Mouse (Mus musculus) kidney, embryonic 15.5 days (tissue): Measurements from ENCODE around the gene Cog6. TPM values are rescaled to one million over a fixed set of nuclear protein-coding genes. Genes with fewer than 3 reads are reported as not detected.

Experiments
- ATAC-seq: fragments of 200-750 bp; cut with Nextera tagmentation; replicated peaks from 2 replicates; pipeline ENCODE4 v1.8.0; 2017; ENCODE audit warnings: moderate TSS enrichment; ENCODE audit not compliant: low FRiP score
- H3K27ac ChIP-seq: fragments of 300-500 bp; sonication (generic); 2 replicates; pipeline ENCODE4 v1.5.1; 2015; ENCODE audit warnings: mild to moderate bottlenecking, inconsistent platforms
- H3K27me3 ChIP-seq: fragments of 300-500 bp; sonication (generic); 2 replicates; pipeline ENCODE4 v1.6.1; 2015; ENCODE audit warnings: inconsistent platforms
- H3K36me3 ChIP-seq: fragments of 300-500 bp; sonication (generic); 2 replicates; pipeline ENCODE4 v1.6.1; 2015; ENCODE audit warnings: inconsistent platforms
- H3K4me1 ChIP-seq: fragments of 300-500 bp; sonication (generic); 2 replicates; pipeline ENCODE4 v1.6.1; 2015; ENCODE audit warnings: inconsistent platforms
- H3K4me2 ChIP-seq: fragments of 300-500 bp; sonication (generic); 2 replicates; pipeline ENCODE4 v1.6.1; 2015; ENCODE audit warnings: moderate library complexity, mild to moderate bottlenecking, inconsistent platforms
- H3K4me3 ChIP-seq: fragments of 300-500 bp; sonication (generic); replicated peaks from 2 replicates; pipeline ENCODE4 v1.5.1; 2015; ENCODE audit warnings: mild to moderate bottlenecking, inconsistent platforms
- H3K9ac ChIP-seq: fragments of 300-500 bp; sonication (generic); 2 replicates; pipeline ENCODE4 v1.6.1; 2015; ENCODE audit warnings: mild to moderate bottlenecking, inconsistent platforms
- H3K9me3 ChIP-seq: fragments of 300-500 bp; sonication (generic); replicated peaks from 2 replicates; pipeline ENCODE4 v1.6.1; 2016; ENCODE audit warnings: inconsistent platforms
- WGBS: fragments of 180-500 bp; shearing (Covaris S2); methylation state at CpG from one replicate; pipeline ENCODE4 v1.1.7; 2015; ENCODE audit warnings: mixed read lengths; 5-methylcytosine and 5-hydroxymethylcytosine counted together
- polyA plus RNA-seq: library from polyadenylated mRNA; unstranded; fragments of >200 nt; fragmentation: Nextera tagmentation; extraction: Ambion mirVana; gene quantifications from 2 replicates; pipeline ENCODE4 v1.2.1, GENCODE M21; 2015

Gene Cog6
- polyA plus RNA-seq = 47.0 and 48.3 TPM in 2 replicates

DNA sequence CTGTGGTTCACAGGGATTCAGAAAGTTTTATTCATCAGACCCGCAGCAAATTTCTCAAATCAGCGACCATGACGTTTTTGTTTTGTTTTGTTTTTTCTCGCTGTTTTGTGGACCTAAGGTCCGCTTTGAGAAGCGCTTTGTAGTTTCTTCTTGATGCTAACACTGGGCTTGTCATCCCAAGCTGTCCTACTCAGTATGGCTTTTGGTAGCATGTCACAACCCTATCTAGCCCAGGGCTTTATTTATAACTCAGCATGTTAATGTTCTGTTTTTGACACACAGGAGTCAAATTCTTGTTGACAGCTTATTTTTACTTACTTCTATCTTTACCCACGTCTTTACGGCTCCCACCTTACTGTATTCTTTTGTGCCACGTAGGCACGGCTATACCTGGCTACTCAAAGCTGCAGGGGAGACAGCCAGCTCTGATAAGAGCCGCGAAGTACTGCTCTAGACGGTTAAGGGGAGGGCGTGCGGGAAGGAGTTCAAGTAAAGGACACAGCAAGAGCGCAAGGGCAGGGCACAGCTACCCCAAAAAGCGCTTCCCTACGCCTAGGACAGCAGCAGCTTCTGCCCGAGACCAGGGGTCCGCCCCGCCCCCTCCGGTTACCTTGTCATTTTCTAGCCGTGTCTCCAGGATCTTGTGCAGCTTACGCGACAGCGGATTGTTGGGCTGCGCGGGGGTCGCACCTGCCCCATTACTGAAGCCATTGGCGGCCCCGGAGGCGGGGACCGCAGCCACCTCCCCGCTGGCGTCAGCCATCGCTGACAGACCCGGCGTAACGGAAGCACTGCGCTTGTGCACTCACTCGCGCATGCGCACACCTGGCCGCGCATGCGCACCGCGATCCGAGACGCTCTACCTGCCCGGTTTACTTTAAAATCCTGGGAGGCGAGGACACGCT lies at the start of gene Cog6:
Gene Cog6 (minus strand): TSS at position 802 of the 905 bp plus-strand sequence.
- Histone ChIP-seq H3K9ac (peak within 1 kb of the TSS; percentile 75), H3K9me3 (no peaks in the 10 kb centered on the region), H3K27ac (peak within 1 kb of the TSS; percentile 75), H3K4me2 (peak within 1 kb of the TSS; percentile 81), H3K4me1 (peaks cover 6% of the 10 kb centered on the region), H3K4me3 (peak within 1 kb of the TSS; percentile 90), H3K27me3 (no peaks in the 10 kb centered on the region), H3K36me3 (peaks cover 18% of the 10 kb centered on the region)
- 5% methylated on average over 53 of the region's 53 CpGs for WGBS
- ATAC-seq = peak; percentile 90

DNA sequence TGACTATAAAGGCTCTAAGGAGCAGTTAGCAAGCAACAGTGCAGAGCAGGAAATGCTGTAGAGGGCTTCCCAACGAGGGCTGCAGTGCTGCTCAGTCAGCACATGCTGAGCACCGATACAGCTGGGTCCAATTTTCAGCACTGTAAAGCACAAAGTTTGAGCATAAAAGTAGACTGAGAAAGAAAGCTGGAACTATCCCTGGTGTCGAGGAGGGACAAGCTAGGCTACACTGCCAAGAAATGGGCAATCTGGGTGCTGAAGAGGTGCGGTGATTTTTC lies 49.0 kb upstream of the Cog6 start:
- Histone ChIP-seq H3K9me3 (no peaks in the 10 kb centered on the region), H3K27ac (no peak overlapping the region), H3K4me2 (no peak overlapping the region), H3K27me3 (no peaks in the 10 kb centered on the region), H3K9ac (no peak overlapping the region), H3K4me3 (no peak overlapping the region), H3K36me3 (no peaks in the 10 kb centered on the region), H3K4me1 (peaks cover 13% of the 10 kb centered on the region)
- ATAC-seq = no peak
- 70% methylated on average over 4 of the region's 4 CpGs for WGBS

DNA sequence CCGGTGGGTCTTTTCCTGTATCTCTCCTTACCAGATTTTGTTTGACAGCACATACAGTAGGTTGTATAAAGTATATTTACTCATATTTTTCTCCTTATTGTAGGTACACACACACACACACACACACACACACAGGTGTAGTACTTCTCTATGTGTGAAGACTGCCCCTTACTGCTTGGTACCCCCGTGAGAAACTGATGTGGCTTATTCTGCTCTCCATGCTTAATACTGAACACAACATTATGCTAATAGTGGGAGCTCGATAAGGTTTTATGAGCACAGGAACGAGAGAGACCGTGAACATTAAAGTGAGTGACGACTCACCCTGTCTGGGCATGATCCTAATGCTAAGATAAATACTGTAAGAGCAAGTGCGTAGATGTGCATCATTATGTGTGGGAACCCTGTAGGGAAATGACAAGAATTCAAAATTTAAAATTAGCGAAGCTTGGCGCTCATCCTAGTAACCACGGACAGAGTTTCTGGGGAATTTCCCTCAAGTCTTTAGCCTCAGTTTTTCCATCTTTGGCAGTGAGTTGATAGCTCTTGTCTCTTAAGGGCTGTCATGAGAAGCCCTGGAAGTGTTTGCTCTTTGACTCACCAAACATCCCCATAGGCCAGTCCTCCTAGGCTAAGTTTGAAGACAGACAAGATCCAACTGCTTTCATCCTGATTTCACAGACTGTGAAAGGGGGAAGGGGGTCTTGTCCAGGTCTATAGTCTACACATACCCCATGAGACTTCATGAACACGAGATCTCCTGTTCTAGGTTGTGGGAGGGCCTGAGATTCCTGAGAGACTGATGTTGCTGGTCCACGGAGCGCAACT lies 48.4 kb upstream of the Cog6 start:
- WGBS = 56% methylated on average over 13 of the region's 13 CpGs
- no peak overlapping the region for H3K27ac ChIP-seq

DNA sequence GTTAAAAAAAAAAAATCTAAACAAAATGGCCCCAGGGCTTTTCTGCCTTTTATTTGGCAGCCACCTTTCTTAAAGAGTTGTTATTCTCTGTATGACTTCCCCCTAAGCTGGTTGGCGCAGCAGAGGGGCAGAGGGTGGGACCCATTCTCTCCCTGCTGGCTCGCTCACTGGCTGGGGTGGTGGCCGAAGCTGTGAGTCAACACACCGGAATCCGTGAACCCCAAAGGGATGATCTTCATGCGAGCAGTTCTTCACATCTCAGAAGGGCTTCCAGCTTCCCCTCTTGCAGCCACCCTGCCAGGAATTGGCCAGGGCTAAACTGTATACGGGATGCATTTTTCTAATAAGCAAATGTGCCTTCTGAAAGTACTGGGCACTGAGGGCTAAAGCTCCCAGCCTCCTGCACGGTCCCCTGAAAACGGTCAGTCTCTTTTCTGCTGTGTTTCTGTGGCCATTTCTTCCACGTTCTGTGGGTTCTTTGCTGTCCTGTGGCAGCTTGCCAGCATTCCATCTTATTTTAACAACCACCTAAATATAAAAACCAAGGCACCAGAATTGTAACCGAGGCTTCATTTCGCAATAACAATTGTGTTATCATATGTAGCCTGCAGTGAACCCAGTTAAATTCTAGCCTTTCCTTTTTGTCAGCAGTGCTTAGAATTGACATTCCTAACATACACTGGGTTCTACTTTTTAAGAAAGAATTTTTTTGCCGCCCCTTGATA lies 46.5 kb upstream of the Cog6 start:
- no peak overlapping the region for H3K4me2 ChIP-seq
- no peak overlapping the region for H3K4me3 ChIP-seq
- H3K36me3 ChIP-seq = no peaks in the 10 kb centered on the region
- H3K27me3 ChIP-seq = no peaks in the 10 kb centered on the region
- 61% methylated on average over 13 of the region's 13 CpGs for WGBS
- no peaks in the 10 kb centered on the region for H3K9me3 ChIP-seq
- peaks cover 24% of the 10 kb centered on the region for H3K4me1 ChIP-seq
- ATAC-seq = no peak
- H3K27ac ChIP-seq = no peak overlapping the region
- H3K9ac ChIP-seq = no peak overlapping the region

More for the DNA sequence above, 48.4 kb upstream of the Cog6 start:
- Histone ChIP-seq H3K36me3 (no peaks in the 10 kb centered on the region), H3K4me1 (peaks cover 13% of the 10 kb centered on the region), H3K4me3 (no peak overlapping the region), H3K27me3 (no peaks in the 10 kb centered on the region), H3K9me3 (no peaks in the 10 kb centered on the region), H3K9ac (no peak overlapping the region), H3K4me2 (no peak overlapping the region)
- ATAC-seq = no peak

DNA sequence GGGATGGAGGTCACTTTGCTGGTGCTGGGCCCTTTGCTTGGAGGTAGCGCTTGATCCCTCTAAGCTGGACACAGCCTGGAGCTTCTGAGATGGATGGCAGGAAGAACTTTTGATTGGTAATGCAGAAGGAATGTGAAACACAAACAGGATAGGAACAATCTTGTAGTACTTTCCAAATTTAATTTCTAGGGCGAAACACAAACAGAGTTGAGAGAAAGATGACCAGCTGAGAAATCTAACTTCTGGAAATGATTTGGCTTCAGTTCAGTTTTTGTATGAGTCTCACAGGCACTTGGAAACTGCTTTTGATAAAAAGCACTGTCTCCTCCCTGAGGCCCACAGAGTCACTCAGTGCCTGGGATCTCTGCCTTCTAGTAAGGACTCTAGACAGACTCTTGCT lies 42.9 kb upstream of the Cog6 start:
- H3K27me3 ChIP-seq = no peaks in the 10 kb centered on the region
- no peaks in the 10 kb centered on the region for H3K36me3 ChIP-seq
- no peak overlapping the region for H3K9ac ChIP-seq
- peaks cover 31% of the 10 kb centered on the region for H3K4me1 ChIP-seq
- no peak; the same call in 1 of the 2 replicates for ATAC-seq
- H3K27ac ChIP-seq = peak overlapping the region; percentile 63
- 67% methylated on average over 2 of the region's 2 CpGs for WGBS
- H3K9me3 ChIP-seq = no peaks in the 10 kb centered on the region
- no peak overlapping the region for H3K4me3 ChIP-seq
- H3K4me2 ChIP-seq = no peak overlapping the region

DNA sequence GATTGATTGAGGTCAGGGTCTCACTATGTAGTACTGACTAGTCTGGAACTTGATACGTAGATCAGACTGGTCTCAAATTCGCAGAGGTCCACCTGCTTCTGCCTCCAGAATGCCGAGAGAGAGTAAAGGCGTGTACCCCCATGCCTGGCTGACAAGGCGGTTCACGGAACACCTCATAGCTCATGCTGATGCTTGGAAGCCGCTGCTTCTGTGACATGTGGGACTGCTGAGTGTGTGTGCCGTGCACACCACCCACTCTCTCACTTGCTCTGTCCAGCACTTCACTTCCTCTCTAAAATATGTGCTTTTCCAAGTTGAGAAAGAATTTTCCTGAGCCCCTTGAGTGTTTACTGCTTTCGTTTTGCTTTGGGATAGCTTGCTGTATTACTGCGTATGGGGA lies 39.4 kb upstream of the Cog6 start:
- no peak for ATAC-seq
- Histone ChIP-seq H3K9ac (no peak overlapping the region), H3K4me2 (no peak overlapping the region), H3K9me3 (no peaks in the 10 kb centered on the region), H3K27ac (no peak overlapping the region), H3K36me3 (no peaks in the 10 kb centered on the region), H3K4me1 (peaks cover 31% of the 10 kb centered on the region), H3K4me3 (no peak overlapping the region), H3K27me3 (no peaks in the 10 kb centered on the region)
- WGBS = 66% methylated on average over 10 of the region's 10 CpGs

DNA sequence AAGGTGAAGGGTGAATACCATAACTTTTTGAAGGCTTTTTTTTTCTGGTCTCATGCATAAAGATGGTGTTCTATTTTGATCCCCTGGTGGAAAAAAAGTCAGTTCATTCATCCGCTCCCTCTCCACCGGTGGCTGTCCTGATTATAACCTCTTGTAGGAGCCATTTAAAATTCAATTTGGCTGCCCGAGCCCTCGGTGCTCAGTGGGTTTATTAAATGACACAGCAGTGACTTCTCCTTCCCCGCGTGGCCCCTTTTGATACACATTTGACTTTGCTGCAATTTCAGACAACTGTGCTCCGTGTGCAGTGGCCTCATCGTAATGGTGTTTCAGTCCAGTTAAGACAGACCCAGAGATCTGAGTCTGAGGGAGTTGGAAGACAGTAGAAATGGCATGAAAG lies 35.3 kb upstream of the Cog6 start:
- ATAC-seq = no peak
- Histone ChIP-seq H3K27ac (no peak overlapping the region), H3K4me1 (peaks cover 11% of the 10 kb centered on the region; the same call in 1 of the 2 replicates), H3K4me3 (no peak overlapping the region), H3K9me3 (no peaks in the 10 kb centered on the region), H3K36me3 (no peaks in the 10 kb centered on the region), H3K27me3 (no peaks in the 10 kb centered on the region), H3K4me2 (no peak overlapping the region), H3K9ac (no peak overlapping the region)
- 49% methylated on average over 8 of the region's 8 CpGs for WGBS

DNA sequence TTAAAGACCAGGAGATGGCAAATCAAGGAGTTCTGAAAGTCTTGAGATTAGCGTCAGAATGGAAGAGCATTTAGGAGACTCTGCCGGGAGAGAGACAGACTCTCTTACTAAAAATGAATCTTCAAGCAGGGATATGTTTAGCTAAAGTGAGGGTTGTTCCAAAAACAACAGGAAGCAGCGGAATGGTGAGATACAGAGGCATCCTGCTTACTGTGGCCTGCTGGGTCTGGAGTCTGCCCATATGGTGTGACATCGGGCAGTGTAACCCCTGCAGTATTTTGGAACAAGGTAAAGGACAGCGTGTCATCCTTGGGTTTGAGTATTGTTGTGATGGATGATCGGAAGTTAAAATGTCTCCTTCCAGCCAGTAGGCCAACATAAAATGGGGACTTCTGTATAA lies 29.3 kb upstream of the Cog6 start:
- 65% methylated on average over 6 of the region's 6 CpGs for WGBS
- ATAC-seq = no peak
- H3K4me3 ChIP-seq = no peak overlapping the region
- H3K36me3 ChIP-seq = no peaks in the 10 kb centered on the region
- no peaks in the 10 kb centered on the region for H3K27me3 ChIP-seq
- H3K4me2 ChIP-seq = peak overlapping the region; percentile 38; the same call in 1 of the 2 replicates
- H3K4me1 ChIP-seq = peaks cover 24% of the 10 kb centered on the region
- H3K9ac ChIP-seq = no peak overlapping the region
- H3K27ac ChIP-seq = no peak overlapping the region
- no peaks in the 10 kb centered on the region for H3K9me3 ChIP-seq

DNA sequence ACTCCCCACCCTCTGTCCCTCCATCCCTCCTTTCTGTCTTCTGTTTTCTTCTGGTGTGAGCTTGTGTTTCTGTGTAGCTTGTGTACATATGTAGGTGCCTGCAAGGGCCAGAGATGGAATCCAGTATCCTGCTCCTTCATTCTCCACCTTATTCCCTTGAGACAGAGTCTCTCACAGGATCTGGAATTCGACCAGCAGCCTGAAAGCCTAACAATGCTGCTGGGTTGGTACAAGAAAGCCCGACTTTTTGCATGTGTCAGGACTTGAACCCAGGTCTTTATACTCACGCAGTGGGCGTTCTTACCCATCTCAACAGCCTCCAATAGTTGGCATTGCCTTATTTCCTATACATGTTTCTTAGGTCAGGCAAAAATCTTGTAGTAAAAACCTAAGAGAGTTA lies 28.7 kb upstream of the Cog6 start:
- ATAC-seq = no peak
- no peaks in the 10 kb centered on the region for H3K9me3 ChIP-seq
- peaks cover 29% of the 10 kb centered on the region for H3K4me1 ChIP-seq
- H3K4me3 ChIP-seq = no peak overlapping the region
- H3K36me3 ChIP-seq = no peaks in the 10 kb centered on the region
- H3K9ac ChIP-seq = no peak overlapping the region
- peak overlapping the region; percentile 38 for H3K4me2 ChIP-seq
- H3K27ac ChIP-seq = no peak overlapping the region
- WGBS = 87% methylated on average over 4 of the region's 4 CpGs
- no peaks in the 10 kb centered on the region for H3K27me3 ChIP-seq

DNA sequence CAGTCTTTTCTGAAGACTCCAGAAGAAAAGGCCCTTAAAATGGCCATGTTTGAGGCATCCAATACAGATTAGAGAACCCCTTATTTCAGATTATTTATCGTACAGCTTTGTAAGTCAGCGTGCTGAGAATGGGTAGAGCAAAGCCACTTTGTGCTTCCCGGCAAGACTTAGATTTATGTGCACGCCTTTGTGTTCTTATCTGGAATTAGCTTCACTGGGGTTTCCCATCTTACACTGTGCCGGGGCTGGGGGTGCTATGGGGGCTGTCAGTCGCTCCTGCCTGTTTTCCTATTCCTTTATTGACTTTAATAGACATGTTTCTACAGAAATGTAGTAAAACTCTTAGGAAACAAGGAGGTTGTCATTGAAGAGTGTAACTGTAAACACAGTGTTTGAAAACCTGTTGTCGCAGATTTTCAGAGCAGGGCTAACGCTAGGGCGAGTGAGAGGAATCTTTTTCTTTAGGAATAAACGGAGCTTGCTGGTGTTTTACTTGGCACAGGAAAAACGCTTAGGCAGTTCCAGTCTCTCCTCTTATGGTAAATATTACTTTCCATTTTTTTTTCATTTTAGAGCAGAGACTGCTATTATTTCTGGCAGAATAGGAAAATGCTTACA lies 27.8 kb upstream of the Cog6 start:
- Histone ChIP-seq H3K9ac (no peak overlapping the region), H3K36me3 (no peaks in the 10 kb centered on the region), H3K4me3 (peak overlapping the region; percentile 75), H3K4me2 (peak overlapping the region; percentile 94), H3K27me3 (no peaks in the 10 kb centered on the region), H3K27ac (peak overlapping the region; percentile 45), H3K9me3 (no peaks in the 10 kb centered on the region), H3K4me1 (peaks cover 31% of the 10 kb centered on the region)
- WGBS = 44% methylated on average over 11 of the region's 11 CpGs
- no peak for ATAC-seq

DNA sequence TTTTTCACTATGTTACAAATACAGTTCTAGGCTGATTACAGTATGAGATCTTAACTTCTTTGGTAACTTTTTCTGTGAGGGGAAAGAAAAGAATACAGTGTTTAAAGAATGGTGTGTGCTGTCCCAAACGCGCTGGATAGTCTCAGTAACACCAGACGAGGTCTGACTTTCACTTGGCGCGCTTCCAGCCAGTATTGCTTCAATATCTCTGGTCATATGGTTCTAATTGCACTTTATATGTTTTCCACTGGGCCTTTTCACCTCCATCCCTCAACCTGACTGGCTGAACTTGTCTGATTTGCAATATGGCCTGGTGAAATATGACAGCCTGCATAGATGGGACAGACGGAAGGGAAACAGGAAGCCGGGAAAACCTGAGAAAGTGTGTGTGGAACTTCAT lies 27.2 kb upstream of the Cog6 start:
- Histone ChIP-seq H3K27me3 (0 out of 2 replicates have a peak, but pooled peaks cover 1% of the 10 kb centered on the region), H3K27ac (peak overlapping the region; percentile 45), H3K4me3 (peak overlapping the region; percentile 75), H3K9me3 (no peaks in the 10 kb centered on the region), H3K4me1 (peaks cover 31% of the 10 kb centered on the region), H3K9ac (no peak overlapping the region), H3K4me2 (peak overlapping the region; percentile 94), H3K36me3 (no peaks in the 10 kb centered on the region)
- 49% methylated on average over 7 of the region's 7 CpGs for WGBS
- no peak for ATAC-seq
